Mouse (Mus musculus) sigmoid colon, adult 10 weeks (tissue): ENCODE results near the gene Olfr491. TPM values are rescaled to one million over a fixed set of nuclear protein-coding genes. Genes with fewer than 3 reads are reported as not detected.

Experiments
- polyA plus RNA-seq: library from polyadenylated mRNA; stranded (reverse); fragments of 350-450 nt; fragmentation: Illumina TruSeq; extraction: RNeasy Lipid Tissue Mini Kit (QIAGEN cat#74804); gene quantifications from one replicate; pipeline ENCODE4 v1.2.3, GENCODE M21; 2014; ENCODE audit warnings: low read depth, low replicate concordance

Olfr491 gene
- not detected for polyA plus RNA-seq

DNA sequence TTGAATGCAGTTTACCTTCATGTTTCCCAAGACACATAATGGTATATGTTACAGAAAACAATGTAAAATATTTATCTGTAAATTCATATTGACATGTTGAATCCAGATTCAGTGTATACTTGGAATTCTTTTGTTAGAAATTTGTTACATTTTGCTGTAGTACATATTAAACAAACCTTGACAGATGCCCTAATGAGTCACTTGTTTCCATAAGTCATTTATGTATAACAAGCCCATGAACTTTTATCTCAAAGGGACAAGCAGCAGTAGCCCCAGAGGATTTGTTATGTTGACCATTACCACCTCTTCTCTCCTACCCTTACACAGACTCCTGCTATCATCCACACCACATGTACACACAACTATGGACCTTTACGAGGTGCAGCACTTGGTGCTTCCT lies at the start of gene Olfr491:
Olfr491 (plus strand) TSS at position 301 of the 400 bp plus-strand sequence.

DNA sequence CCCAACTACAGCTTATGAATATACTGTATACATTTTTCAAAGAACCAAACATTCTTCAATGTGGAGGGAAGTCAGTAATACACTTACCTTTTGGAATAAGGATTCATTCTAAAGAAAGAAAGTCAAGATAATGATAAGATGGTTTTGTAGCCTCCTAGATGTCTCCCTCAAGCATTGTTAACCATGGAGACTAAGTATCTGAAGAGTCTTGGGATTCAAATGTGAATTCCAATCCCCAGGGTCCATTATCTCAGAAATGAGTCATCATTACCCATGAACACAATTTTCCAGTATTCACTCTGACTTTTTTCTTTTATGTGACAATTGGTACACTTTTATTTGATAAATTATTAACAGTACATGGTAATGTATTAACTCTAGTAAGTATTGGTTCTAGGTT lies 24.4 kb upstream of the Olfr491 start, which contains the start of gene Olfr490:
Olfr490 (minus strand) TSS at position 101 of the 400 bp plus-strand sequence.

DNA sequence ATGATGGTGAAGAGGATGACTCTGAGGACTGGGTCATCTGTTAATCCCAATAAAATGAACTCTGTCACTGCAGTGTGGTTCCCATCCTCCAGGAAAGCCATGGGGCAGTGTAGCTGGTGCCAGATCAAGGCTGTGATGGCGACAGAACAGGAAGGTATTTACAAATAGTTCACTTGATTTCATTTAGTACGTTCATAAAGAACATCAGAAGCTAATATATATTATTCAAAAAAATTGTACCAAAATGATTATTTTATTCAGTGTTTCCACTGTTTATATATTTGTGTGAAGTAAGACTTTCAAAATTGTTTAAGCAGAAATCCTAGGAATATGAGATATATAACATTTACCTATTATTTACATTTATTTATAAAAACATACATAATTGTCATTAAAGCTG lies 10.3 kb downstream of the Olfr491 start, which contains the start of gene Olfr492:
Olfr492 (minus strand) TSS at position 101 of the 400 bp plus-strand sequence.

DNA sequence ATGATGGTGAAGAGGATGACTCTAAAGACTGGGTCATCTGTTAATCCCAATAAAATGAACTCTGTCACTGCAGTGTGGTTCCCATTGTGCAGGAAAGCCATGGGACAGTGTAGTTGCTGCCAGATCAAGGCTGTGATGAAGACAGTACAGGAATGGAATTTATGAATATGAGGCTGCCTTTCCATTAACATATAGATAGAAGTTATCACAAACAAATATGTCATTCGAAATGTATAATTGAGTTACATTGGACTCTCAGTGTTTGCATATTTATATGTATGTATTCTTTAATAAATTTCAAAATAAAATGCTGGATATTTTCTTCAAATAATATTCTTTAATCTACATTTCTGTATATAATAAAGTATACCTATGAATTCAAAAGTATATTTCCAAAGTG lies 33.6 kb downstream of the Olfr491 start, which contains the start of gene Olfr493:
Olfr493 (minus strand) TSS at position 101 of the 400 bp plus-strand sequence.

DNA sequence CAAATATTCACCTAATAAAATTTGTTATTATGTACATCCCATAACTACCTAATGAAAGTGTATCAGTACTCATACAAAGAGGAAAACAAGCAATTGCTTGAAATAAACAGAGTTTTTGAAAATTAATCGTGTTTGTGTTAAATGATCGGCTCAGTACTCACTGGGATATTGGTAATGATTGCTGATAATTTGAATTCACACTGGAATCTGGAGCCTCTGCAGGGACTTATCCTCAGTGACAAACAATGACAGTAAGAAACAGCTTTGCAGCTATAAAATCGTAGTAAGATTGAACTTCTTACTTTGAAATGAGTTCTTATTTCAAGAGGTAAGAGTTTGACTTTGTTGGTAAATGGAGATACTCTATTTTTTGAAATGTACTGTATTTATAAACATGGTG lies 51.8 kb downstream of the Olfr491 start, which contains the start of gene Olfr494:
Olfr494 (plus strand) TSS at position 301 of the 400 bp plus-strand sequence.

Other genes starting within 250 kb of the Olfr491 start
- not detected for gene Olfr480, start 246.1 kb upstream of the Olfr491 start, polyA plus RNA-seq
- gene Olfr481, start 233.6 kb upstream of the Olfr491 start, polyA plus RNA-seq: not detected
- gene Olfr482, start 215.9 kb upstream of the Olfr491 start, polyA plus RNA-seq: not detected
- not detected for gene Olfr483, start 212.6 kb upstream of the Olfr491 start, polyA plus RNA-seq
- gene Olfr484, start 186.0 kb upstream of the Olfr491 start, polyA plus RNA-seq: not detected
- not detected for gene Olfr485, start 153.6 kb upstream of the Olfr491 start, polyA plus RNA-seq
- not detected for gene Olfr486, start 140.7 kb upstream of the Olfr491 start, polyA plus RNA-seq
- gene Olfr487, start 98.8 kb upstream of the Olfr491 start, polyA plus RNA-seq: not detected
- not detected for gene Olfr488, start 55.1 kb upstream of the Olfr491 start, polyA plus RNA-seq
- gene Olfr490, start 24.5 kb upstream of the Olfr491 start, polyA plus RNA-seq: not detected
- gene Olfr492, start 10.2 kb downstream of the Olfr491 start, polyA plus RNA-seq: not detected
- not detected for gene Olfr493, start 33.5 kb downstream of the Olfr491 start, polyA plus RNA-seq
- not detected for gene Olfr494, start 51.9 kb downstream of the Olfr491 start, polyA plus RNA-seq
- not detected for gene Olfr495, start 79.7 kb downstream of the Olfr491 start, polyA plus RNA-seq
- gene Olfr497, start 107.0 kb downstream of the Olfr491 start, polyA plus RNA-seq: not detected
- not detected for gene Olfr498, start 151.9 kb downstream of the Olfr491 start, polyA plus RNA-seq
- gene Olfr502, start 211.6 kb downstream of the Olfr491 start, polyA plus RNA-seq: not detected
- not detected for gene Olfr503, start 231.1 kb downstream of the Olfr491 start, polyA plus RNA-seq